Mouse (Mus musculus) lung, adult 2 months (tissue): Measurements from ENCODE around the gene Olfr339.
"Not testable (repeated sequence)": the region's sequence is repeated elsewhere in the genome, so short reads cannot be mapped to it uniquely, and the experiment has no call there.

Source experiments
- CTCF ChIP-seq: fragments of 200-500 bp; IDR thresholded peaks from 2 replicates; pipeline ENCODE4 v1.5.1; 2011; ENCODE audit warnings: mild to moderate bottlenecking, low read length, control low read depth; ENCODE audit not compliant: insufficient read depth
- POLR2A ChIP-seq: fragments of 200-500 bp; IDR thresholded peaks from 2 replicates; pipeline ENCODE4 v1.6.1; 2011; ENCODE audit warnings: low read depth, mild to moderate bottlenecking, control low read depth, low read length, borderline replicate concordance; ENCODE audit errors: extremely low read depth

GRCm38 (mm10) chr2:36415591-36415990 is 3.2 kb upstream of the Olfr339 start:
- TF ChIP-seq POLR2A, CTCF: not testable (repeated sequence)
